Mouse (Mus musculus) hindlimb bud, embryonic 11.5 days (tissue): ENCODE measurements around the gene Itsn1.
A peak's percentile ranks its signal among the peaks of the same experiment; 100 is the strongest.

ENCODE experiments used
- DNase-seq: peaks from one replicate; pipeline ENCODE4 v3.0.0-alpha.2; 2012; ENCODE audit warnings: low read depth, low spot score; ENCODE audit errors: extremely low spot score

The Itsn1 gene

DNA sequence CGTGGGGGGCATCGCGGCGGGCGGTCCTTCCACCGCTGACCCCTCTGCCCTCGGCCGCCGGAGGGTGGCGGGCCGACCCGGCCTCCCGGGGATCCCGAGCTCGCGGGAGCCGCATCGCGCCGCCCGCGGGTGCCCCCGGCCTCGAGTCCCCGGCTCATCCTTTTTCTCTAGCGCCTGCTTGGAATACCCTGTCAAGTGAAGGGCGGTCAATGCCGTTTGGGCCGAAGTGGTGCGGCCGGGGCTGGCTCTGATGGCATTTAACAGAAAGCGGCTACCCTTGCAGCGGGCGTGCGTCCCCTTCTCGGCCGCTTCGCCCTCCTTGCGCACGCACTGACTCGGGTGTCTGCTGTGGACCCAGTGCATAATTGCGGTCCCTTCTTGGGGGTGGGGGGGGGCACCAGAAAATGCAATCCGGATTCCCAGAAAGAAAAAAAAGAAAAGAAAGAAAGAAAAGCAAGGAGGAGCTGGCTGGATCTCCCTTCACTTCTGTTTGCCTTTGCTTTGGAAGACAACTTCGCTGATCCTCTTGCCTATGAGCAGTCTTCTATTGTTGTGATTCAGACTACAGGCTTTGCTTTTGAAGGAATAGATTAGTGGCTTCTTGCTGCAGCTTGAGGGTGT is 850 bp downstream of the Itsn1 start:
- no peak for DNase-seq

DNA sequence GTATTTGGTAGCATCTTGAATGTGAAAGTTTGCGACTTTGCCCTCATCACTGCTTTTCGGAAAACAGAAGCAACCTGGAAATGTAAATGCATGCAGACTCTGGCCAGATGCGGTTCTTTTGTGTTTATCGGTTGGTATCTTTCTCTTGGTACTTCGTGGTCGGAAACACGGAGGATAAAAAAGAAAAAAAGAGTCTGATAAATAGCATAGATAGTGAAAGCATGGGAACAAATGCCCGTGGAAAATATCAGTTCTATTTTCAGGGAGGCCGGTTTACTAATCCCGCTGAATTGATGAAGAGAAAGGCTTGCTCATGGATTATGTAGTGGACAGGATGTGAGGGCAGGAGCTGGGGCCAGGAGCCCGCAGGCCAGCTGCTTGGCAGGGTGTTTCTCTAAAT is 1.4 kb downstream of the Itsn1 start:
- no peak for DNase-seq

DNA sequence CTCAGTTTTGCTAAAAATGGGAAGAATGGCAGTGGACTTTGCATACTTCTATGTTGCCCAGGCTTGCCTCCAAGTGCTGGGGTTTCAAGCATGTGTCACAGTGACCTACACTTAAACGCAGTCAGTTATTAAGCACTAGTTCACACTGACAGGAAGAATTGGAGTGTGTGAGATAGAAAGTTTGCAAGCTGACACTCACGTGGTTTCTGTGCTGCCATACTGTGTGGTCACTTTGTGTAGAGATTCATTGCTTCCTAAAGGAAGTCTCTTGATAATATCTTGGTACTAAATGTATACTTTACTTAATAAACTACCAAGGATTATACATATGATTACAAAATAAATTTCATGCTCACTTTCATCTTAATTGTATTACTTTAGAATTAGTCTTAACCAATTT is 3.7 kb downstream of the Itsn1 start:
- DNase-seq: no peak

DNA sequence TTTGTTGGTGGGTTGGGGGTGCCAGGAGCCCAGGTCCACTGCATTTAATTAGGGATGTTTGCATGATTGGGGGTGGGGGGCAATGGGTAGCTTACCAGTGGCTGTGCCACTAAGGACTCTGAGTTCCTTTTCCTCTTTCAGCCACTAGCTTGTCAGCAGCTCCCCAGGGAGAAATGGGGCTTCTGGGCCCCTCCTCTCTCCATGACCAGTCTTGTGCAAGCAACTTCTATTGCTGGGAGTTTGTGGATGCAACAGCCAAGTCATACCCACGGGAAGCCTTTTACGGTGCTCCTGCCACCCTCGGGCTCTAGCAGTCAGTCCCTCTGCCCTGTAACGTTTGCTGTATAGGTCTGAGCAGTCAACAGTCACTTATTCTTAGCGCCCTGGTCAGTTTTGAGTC is 5.7 kb downstream of the Itsn1 start:
- DNase-seq: no peak

DNA sequence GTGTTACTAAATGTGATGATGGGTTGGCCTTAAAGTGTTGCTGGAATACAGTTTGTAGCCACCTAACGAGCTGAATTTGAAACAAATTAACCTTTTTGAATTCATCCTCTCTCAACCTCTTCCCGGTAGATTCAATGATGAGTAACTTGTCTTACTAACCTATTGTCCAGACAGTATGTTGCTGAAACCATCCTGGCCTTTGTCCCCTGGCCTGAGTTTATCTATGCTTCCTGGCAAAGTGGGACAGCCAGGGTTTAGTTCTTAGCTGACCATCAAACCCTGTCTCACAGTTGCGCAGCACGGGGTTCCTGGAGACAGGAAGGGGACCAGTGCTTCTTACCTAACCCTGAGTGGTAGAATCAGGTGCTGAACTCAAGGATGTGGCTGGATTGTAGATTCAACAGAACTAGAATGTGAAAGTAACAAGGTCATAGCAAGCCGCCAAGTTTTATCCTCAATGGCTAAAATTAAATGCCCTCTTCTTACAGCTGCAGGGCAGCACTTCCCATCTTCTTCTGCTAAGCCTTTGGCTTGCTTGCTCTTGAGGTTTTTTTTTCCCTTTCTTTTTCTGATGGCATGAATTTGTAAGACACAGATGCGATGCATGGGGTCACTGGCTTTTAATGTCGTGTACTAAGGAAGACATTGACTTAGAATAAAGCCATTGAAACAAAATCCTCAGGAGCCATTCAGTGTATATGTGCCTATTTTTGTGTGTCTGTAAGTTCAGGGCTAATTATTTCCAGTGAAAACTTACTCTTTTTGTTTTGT is 7.2 kb downstream of the Itsn1 start:
- no peak for DNase-seq

DNA sequence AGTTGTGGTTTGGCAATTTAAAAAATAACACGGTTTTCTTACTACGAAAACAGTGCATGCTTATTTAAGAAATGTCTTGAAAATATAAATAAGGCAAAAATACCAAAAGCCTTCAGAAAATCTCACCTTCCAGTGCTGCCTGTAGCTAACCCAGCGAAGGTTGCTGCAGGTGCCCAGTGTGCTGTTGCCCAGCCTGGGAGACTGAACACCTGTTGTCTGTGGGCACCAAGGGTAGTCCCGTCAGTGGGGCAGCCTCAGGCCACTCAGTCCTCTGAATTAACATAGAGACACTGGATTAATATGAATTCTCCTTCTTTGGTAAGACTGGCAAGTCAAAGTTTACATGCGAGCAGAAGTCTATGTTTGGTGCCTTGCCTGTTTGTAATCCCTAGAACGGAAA is 9.4 kb downstream of the Itsn1 start:
- DNase-seq: no peak

DNA sequence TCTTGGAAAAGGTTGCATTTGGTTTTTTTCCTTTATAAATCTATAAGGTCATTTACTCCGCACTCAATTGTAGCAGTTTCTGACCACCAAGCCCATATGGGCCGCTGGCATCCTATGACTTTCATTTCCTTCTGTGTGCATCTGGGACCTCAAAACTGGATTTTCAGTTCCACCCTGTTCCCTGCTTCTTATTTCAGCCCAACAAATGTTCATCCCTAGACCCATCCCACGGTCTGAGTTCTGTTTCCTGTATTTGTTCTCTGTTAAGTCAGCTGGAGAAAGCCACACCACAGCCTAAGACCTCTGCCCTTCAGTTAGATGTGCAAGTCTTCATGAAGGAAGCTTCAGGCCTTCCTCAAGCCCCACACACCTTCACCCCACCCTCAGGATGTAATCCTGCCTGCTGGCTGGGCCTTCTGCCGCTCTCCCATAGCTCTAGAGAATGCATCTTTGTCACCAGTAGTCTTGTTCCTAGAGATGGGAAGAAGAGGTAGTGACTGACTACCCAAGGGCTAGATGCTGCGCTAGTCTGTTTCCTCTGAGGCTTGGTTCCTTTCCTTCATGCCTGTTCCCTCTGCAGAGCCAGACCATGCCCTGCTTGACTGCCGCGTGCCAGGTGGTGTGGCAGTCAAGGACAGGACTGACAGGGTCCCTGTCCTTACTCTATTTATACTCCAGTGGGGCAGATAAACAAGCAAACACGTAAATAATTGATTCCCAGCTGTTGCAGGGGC is 11.3 kb downstream of the Itsn1 start:
- no peak for DNase-seq

DNA sequence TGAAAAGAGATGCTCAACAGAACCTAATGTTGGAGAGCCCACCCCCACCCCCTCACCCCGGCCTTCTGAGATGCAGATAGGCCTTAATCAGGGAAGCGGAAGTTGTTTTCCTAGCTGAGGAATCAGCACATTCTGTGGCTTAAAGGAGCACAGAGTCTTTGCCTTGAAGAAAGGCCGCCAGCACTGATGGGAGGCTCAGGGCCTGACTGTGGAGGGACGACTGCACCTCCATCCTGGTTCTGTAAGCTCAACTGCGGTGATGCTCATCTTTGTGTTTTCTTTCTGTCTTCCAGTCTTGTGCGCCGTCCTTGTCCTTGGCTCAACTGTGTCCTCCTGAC is 11.8 kb downstream of the Itsn1 start:
- DNase-seq: no peak

DNA sequence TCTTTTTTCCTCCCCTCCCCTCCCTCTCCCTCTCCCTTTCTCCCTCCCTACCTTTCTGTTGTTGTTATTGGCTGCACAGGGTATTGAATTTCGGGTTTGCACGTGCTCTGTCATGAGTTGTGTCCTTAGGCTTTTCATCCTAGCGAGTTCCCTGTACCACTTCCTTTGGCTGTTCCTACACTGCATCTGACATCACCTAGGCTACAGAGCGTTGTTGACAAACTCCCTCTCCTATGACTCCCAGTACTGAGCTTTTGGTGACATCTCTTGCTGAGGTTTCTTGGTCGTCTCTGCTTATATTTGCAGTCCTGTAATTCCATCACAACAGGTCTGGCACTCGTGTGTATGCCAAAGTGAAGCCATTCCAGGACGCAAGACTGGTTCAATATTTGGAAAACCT is 14.0 kb downstream of the Itsn1 start:
- DNase-seq: no peak

DNA sequence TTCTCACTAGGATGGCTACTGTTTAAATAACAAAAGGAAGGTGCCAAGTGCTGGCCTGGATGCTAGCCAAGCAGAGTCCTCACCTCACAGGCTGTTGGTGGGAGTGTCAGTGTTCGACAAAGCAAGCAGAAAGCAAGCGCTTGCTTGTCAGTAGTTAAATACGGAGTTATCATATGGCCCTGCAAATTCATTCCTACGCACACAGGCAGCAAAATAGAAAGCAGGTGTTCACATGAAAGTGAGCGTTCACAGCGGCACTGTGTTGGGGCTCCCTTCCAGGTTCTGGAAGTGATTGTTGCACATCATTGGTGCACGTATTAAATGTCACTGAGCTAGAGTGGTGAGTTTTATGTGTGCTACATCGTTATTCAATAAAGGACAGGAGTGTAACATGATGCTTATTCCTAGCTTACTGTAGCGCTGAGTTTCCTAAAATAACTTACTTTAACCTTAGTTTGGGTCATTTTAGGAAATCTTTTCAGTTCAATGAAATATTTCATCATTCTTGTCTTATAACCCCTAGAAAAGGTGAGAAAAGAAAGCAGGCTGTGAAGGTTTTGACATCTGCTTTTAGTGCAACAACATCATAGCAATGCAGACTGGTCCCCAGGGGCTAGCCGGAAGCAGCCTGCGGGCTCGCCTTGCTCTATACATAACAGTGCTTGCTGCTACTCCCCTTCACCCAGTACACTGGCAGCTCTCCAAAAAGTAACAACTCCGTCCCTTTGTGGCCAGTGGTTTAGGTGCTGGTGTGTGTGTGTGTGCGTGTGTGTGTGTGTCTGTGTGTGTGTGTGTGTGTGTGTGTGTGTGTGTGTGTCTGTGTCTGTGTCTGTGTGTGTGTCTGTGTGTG is 17.2 kb downstream of the Itsn1 start:
- DNase-seq: peak; percentile 82

DNA sequence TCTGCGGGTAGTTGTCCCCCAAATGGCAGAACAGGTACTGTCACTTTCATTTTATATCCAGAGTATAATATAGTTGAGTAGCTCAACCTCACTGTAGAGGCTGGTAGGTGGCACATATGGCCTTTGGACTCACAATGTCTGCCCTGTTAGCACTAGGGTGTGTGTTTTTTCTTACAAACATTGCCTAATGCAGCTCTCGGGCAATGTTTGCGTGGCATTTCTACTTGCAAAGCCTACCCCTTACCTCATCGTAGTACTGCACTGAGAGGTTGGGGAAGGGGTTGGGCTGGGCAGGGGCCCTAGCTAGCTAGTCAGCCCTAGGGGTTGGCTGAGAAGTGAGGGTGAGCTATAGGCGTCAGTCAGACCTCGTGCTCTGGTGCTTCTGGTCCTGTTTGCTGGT is 18.5 kb downstream of the Itsn1 start:
- no peak for DNase-seq

DNA sequence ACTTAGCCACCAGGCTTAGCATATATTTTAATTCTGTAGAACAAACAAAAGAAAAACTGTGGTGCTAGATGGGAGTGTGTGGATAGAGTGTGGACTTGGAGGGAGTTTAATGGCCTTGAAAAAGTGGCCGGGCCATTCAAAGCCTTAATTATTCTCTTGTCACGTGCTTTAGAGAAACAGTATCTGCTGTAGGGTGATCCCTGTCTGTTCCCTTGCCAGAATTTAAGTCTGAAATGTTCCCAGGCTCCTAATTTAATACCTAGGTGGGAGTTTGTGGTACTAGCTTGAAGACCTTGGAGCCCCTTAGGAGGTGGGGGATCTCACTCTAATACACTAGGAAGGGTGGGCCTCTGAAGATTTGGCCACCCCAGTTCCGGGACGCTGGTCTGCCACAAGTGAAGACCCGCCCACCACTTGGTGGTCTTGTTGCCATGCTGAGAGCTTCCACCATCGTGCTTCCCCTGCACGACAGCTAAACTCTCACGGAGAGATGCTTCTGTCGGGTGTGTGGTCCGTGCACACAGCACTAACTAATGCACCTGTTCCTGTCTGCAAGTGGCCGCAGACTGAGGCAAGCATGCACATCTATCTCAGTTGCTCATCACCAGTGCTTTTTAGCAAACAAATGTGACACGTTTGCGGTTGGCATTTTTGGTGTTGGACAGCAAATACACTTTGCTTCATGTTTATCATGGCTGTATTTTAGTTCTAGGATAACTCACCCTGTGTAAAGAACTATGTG is 22.7 kb downstream of the Itsn1 start:
- DNase-seq: no peak

DNA sequence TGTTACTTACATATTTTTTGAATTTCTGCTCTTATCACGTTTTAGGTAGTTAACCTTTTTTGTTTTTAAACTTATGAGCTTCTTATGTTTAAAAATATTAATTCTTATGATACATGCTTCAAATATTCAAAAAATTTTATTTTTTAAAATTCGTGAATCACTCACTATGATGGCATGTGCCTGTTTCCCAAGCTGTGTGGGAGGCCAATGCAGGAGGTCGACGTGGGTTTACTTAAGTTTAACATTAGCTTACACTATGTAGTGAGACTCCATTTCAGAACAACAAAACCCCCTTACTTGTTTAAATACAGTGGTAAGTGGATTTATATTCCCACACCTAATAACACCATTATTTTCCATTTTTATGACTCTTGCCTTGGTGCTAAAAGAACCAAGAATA is 24.5 kb downstream of the Itsn1 start:
- DNase-seq: no peak

DNA sequence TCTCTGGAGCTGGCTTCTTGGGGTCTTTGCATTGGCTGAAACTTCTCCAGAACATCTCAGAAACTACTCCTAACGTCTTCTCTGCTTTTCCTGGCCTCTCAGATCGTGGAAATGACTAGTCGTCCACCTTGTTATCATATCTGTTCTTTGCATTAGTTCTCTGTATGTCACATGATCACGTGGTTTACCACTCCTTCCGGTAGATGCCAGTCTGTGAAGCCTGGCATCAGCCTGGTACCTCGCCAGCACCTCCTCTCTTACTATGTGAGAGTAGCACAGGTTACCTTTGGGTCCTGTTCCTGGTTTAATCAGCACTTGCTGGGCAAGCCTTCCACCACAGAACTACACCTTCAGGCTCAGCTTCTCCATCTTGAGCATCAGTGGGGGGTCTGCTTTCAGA is 25.9 kb downstream of the Itsn1 start:
- DNase-seq: no peak

DNA sequence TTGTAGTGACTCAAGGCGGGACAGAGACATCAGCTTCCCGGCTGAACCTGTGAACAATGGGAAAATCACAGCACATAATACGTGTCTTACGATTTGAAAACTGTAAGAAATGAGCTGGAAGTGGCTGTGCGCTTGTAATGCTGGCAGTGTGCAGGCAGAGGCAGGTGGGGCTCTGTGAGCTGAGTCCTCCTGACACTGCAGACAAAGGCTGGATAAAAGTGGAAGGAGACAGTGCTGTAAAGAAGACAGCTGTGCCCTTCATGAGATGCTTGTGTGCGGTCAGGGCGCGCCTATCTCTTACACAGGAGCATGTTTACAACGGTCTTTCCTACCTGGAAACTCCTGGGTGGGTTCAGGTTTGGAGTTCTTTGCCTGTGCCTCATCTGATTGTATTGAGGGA is 32.1 kb downstream of the Itsn1 start:
- no peak for DNase-seq

DNA sequence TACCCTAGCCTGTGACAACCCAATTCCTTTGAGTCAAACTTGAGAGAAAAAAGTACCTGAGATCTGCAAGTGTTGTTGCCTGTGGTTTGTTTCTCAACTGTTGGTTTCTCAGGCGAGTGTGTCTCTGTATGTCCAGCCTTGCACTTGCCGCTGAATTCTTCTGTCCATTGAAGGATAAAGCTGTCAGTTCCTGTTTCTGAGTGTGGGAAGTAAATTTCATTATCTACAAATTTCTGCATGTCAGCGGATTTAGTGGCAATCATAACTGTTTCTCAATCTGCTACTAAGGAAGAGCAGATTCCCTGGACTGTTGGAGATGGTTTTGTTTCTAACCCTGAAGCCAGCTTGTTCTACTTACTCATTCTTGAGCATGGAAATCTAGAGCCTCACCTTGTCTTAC is 32.7 kb downstream of the Itsn1 start:
- no peak for DNase-seq

DNA sequence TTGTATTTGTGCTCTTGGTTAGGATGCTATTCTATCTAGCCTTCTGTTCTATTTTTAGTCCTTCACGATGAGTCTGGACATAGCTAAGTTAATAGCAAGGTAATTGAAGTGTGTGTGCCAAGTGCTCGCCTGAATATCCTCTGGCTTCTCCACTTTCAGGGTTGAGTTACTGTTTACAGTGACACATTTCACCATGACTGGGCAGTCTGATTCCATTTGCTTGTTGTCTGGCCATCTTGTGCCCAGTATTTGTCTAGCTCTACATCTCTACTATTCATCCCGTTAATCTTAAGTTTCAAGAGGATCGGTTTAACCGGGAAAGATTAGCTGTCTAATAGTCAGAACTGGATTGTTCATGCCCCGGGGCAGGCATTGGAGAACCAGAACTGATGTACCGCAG is 33.4 kb downstream of the Itsn1 start:
- no peak for DNase-seq

DNA sequence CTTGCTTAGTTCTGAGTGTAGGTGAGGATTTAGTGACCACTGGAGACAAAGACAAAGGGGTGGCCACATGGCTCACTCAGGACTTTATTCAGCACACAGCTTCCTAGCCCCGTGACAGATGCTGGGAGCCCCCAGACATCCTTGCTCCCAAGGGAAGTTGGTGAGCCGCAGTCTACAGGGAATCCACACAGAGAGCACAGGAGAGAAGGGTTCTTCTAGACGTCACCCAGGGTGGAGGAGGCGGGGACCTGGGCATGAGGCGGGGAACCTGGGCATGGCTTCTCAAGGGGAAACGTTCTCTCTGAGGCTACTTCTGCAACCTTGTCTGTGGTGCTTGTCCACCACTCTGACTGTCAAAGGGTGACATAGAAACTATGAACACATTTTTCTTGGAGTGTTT is 34.9 kb downstream of the Itsn1 start:
- DNase-seq: no peak

DNA sequence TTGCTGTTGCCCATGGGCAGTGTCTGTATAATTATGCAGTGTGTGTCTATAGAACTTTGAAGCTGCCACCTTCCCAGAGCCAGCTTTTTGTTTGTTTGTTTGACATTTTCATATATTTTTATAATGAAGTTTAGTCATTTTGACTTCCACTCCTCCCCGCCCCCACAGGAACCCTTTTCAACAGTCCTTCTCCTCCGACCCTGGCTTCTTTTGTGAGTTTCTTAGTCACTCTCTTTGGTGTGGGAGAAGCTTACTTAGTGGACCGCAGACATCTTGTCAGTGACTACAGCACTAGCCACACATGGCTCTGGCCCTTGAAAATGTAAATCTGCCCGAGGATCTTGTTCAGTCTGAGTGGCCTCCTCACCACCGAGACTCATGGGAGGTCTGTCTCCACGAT is 35.3 kb downstream of the Itsn1 start:
- no peak for DNase-seq

DNA sequence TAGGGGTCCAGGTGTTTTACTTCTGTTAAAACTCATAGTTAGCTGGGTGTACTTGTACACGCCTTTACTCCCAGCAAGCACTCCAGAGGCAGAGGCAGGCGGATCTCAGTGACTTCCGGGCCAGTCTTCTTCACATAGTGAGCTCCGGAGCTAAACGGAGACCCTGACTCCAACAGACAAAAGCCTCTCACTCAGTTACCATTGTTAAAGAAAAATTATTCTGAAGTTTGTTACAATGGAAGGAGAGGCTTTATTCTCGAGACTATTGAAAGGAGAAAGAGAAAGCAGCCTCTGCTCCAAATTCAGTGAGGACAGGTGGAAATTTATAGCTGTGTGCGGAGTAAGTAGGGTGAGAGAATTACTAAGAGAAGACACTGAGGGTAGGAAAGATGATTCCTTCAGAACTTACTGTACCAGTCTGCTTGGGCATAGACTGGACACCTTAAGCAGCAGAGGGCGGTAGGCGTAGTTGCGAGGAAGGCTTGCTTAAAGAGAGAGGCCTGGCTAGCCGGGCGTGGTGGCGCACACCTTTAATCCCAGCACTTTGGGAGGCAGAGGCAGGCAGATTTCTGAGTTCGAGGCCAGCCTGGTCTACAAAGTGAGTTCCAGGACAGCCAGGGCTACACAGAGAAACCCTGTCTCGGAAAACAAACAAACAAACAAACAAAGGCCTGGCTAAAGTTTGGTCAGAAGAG is 36.2 kb downstream of the Itsn1 start:
- no peak for DNase-seq
